25 mouse cellular contexts compared by ENCODE assay signal in the genomic region with DNA sequence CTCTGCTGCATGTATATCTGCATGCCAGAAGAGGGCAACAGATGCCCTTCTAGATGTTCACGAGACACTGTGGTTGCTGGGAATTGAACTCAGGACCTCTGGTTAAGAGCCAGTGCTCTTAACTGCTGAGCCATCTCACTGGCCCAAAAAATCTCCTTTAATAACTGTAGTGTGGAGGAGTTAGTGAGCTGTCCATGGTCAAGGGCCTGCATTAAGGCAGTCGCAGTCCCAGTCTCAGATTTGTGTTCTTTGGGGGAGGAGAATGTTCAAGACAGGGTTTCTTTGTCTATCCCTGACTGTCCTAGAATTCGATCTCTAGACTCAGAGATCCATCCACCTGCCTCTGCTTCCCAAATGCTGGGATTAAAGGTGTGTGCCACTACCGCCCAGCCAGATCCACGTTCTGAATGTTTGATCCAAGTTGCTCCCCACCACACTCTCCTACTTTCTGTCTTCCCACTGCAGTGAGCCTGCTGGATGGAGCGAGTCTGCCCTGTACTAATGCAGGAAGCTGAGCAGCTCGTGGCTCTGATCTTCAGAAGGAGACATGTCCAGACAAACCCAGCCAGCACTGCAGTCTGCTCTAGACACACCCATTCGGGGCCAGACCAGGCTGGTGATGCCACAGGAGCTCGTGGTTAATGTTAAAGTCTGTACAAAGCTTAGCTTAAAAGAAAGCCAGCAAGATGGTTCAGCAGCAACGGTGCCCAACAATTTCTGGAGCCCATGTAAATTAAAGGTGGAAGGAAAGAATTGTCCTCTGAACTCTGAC. TPM values are rescaled to one million over a fixed set of nuclear protein-coding genes. Genes with fewer than 3 reads are reported as not detected.
A peak's percentile ranks its signal among the peaks of the same experiment; 100 is the strongest.
DNase-seq lines count a peak whose midpoint lies in the region; ATAC-seq and TF ChIP-seq lines count a peak whose summit lies in the region.
"Had no signal": no experiment of that assay in that cellular context is flagged by ENCODE, and none has a peak within 500 bp of the region (broad histone marks: within the 10 kb centered on the region; RNA-seq: fewer than 3 reads in every experiment).

No protein-coding gene starts in this region.

- DNase-seq in kidney, adult 2 months = peak; percentile 38
- no peak for DNase-seq in kidney, adult 9 months
- peak; percentile 25 for DNase-seq in 3T3-L1 (ENCODE audit: low read depth, low spot score)
- DNase-seq in ES-E14 (ENCODE audit: low read depth, low spot score) = peak; percentile 47
- DNase-seq in frontal cortex, postnatal 10 days (ENCODE audit: low spot score in 2 of 2) = no peak
- no peak for DNase-seq in adrenal gland, adult 8-10 months
- DNase-seq: adrenal gland, postnatal 25 days; cerebellum, adult 11-12 months; cerebellum, postnatal 14 days; embryo, embryonic 11 days; gastrocnemius, postnatal 10 days; heart, adult 18-20 months; heart, postnatal 36 days; lung, postnatal 10 days; right cerebral cortex, postnatal 25 days; thymus, postnatal 14 days had no signal

- in situ Hi-C loops in ES-E14 (cut with MboI; ENCODE audit: low sequenced_read_pairs in 2 of 2, unreplicated experiment in 2 of 2) = no loop called here

- no peak overlapping the region for H3ac ChIP-seq in myocyte (ENCODE audit: control insufficient read depth, insufficient read length)

- H3K9ac ChIP-seq in ES-E14 (ENCODE audit: insufficient read depth, low read depth, low read length, poor library complexity, severe bottlenecking) = peak overlapping the region; percentile 58; the same call in 1 of the 2 replicates
- H3K9ac ChIP-seq: forebrain, embryonic 12.5 days; heart, embryonic 13.5 days; hindbrain, embryonic 15.5 days; limb, embryonic 15.5 days; midbrain, embryonic 15.5 days had no signal

- no peak for TF ChIP-seq CTCF in kidney, adult 2 months (conservative IDR thresholded peaks at IDR 0.05; ENCODE audit: insufficient read depth, insufficient read length, low read depth, low read length)

- H3K27ac ChIP-seq in kidney, adult 2 months (ENCODE audit: insufficient read depth, low read depth, low read length) = no peak overlapping the region
- H3K27ac ChIP-seq in ES-E14 (ENCODE audit: insufficient read depth, low read depth, low read length, poor library complexity, severe bottlenecking) = peak overlapping the region; percentile 85
- H3K27ac ChIP-seq: forebrain, embryonic 12.5 days; heart, embryonic 13.5 days; hindbrain, embryonic 15.5 days; kidney, postnatal 0 days; limb, embryonic 15.5 days; midbrain, embryonic 15.5 days had no signal

- no peak for TF ChIP-seq POLR2A in kidney, adult 2 months (IDR thresholded peaks at IDR 0.05; ENCODE audit: low read depth, low read length)
- no peak for TF ChIP-seq POLR2A in myocyte (IDR thresholded peaks at IDR 0.05; ENCODE audit: insufficient read length, low read depth)

- no peaks in the 10 kb centered on the region for H3K27me3 ChIP-seq in kidney, adult 2 months (replicated peaks; ENCODE audit: control insufficient read depth, insufficient read depth, low read length)
- H3K27me3 ChIP-seq in myocyte (ENCODE audit: control insufficient read depth, insufficient read depth, insufficient read length) = no peaks in the 10 kb centered on the region
- H3K27me3 ChIP-seq: forebrain, embryonic 12.5 days; heart, embryonic 13.5 days; hindbrain, embryonic 15.5 days; limb, embryonic 15.5 days; midbrain, embryonic 15.5 days had no signal

- peak overlapping the region; percentile 25 for H3K4me2 ChIP-seq in myocyte (ENCODE audit: low read depth)
- H3K4me2 ChIP-seq: forebrain, embryonic 12.5 days; heart, embryonic 13.5 days; hindbrain, embryonic 15.5 days; limb, embryonic 15.5 days; midbrain, embryonic 15.5 days had no signal

- H3K36me3 ChIP-seq in kidney, adult 2 months (ENCODE audit: control insufficient read depth, insufficient read depth, low read length) = no peaks in the 10 kb centered on the region
- no peaks in the 10 kb centered on the region for H3K36me3 ChIP-seq in ES-E14 (ENCODE audit: control insufficient read depth, insufficient read depth, low read length, poor library complexity, severe bottlenecking)
- H3K36me3 ChIP-seq in myocyte (ENCODE audit: control insufficient read depth, insufficient read depth) = no peaks in the 10 kb centered on the region
- H3K36me3 ChIP-seq: forebrain, embryonic 12.5 days; heart, embryonic 13.5 days; hindbrain, embryonic 15.5 days; limb, embryonic 15.5 days; midbrain, embryonic 15.5 days had no signal

- H3K4me1 ChIP-seq in kidney, adult 2 months (ENCODE audit: control insufficient read depth, insufficient read depth, low read length) = no peaks in the 10 kb centered on the region
- H3K4me1 ChIP-seq in ES-E14 (ENCODE audit: control insufficient read depth in 2 of 2, insufficient read depth in 2 of 2, low read length in 2 of 2, poor library complexity in 1 of 2) = peaks cover 3 to 13% of the 10 kb centered on the region in 2 experiments; a peak in 2 of 4 replicates
- H3K4me1 ChIP-seq: forebrain, embryonic 12.5 days; heart, embryonic 13.5 days; hindbrain, embryonic 15.5 days; limb, embryonic 15.5 days; midbrain, embryonic 15.5 days had no signal

- H3K9me3 ChIP-seq in ES-E14 (ENCODE audit: control insufficient read depth, insufficient read depth, low read depth, low read length) = no peaks in the 10 kb centered on the region
- H3K9me3 ChIP-seq: forebrain, embryonic 12.5 days; heart, embryonic 13.5 days; hindbrain, embryonic 15.5 days; limb, embryonic 15.5 days; midbrain, embryonic 15.5 days had no signal

- ATAC-seq in monocyte, adult 5-6 weeks (replicated peaks; ENCODE audit: insufficient number of reproducible peaks, low FRiP score, low TSS enrichment, poor library complexity, severe bottlenecking) = no peak
- ATAC-seq: intestine, embryonic 16.5 days; midbrain, embryonic 15.5 days had no signal

- 73% methylated on average over 10 of the region's 10 CpGs for WGBS in kidney, adult 2 months

- H3K4me3 ChIP-seq in kidney, adult 2 months (ENCODE audit: insufficient read depth, low read depth, low read length) = no peak overlapping the region
- no peak overlapping the region for H3K4me3 ChIP-seq in ES-E14 (ENCODE audit: insufficient read depth in 1 of 2, low read depth in 1 of 2, low read length in 2 of 2, poor library complexity in 1 of 2, severe bottlenecking in 1 of 2)
- no peak overlapping the region for H3K4me3 ChIP-seq in myocyte
- H3K4me3 ChIP-seq: forebrain, embryonic 12.5 days; heart, embryonic 13.5 days; hindbrain, embryonic 15.5 days; limb, embryonic 15.5 days; midbrain, embryonic 15.5 days had no signal

- H3K79me2 ChIP-seq in myocyte (ENCODE audit: control insufficient read depth, insufficient read depth) = no peaks in the 10 kb centered on the region

TF ChIP-seq in ES-E14, 5 proteins besides CTCF, POLR2A, EP300 and RAD21:
- TF ChIP-seq ZC3H11A (IDR thresholded peaks at IDR 0.05; ENCODE audit: borderline replicate concordance, low read depth, low read length) (no peak), CHD2 (IDR thresholded peaks at IDR 0.05; ENCODE audit: low read depth, low read length) (no peak), HCFC1 (IDR thresholded peaks at IDR 0.05; ENCODE audit: borderline replicate concordance, insufficient read depth, low read length) (no peak), MAFK (IDR thresholded peaks at IDR 0.05; ENCODE audit: insufficient read depth, low read depth, low read length) (no peak), ZNF384 (IDR thresholded peaks at IDR 0.05; ENCODE audit: low read depth, low read length) (no peak)

TF ChIP-seq in myocyte, 11 proteins besides CTCF, POLR2A, EP300 and RAD21:
- no peak for TF ChIP-seq TCF12 (IDR thresholded peaks at IDR 0.05; ENCODE audit: insufficient read depth, poor library complexity, severe bottlenecking)
- no peak for TF ChIP-seq MAX (IDR thresholded peaks at IDR 0.05; ENCODE audit: low read depth)
- TF ChIP-seq USF1 (IDR thresholded peaks at IDR 0.05; ENCODE audit: low read depth) = no peak
- no peak for TF ChIP-seq MYOD1 (IDR thresholded peaks at IDR 0.05; ENCODE audit: control insufficient read depth in 1 of 3, insufficient read length in 2 of 3, low read depth in 2 of 3)
- no peak for TF ChIP-seq POLR2AphosphoS2 (IDR thresholded peaks at IDR 0.05; ENCODE audit: insufficient read length, low read depth)
- no peak for TF ChIP-seq REST (IDR thresholded peaks at IDR 0.05; ENCODE audit: insufficient read depth, insufficient read length)
- TF ChIP-seq CEBPB (IDR thresholded peaks at IDR 0.05; ENCODE audit: insufficient read depth, poor library complexity, severe bottlenecking) = no peak
- no peak for TF ChIP-seq TCF3 (IDR thresholded peaks at IDR 0.05; ENCODE audit: insufficient read length, low read depth)
- no peak for TF ChIP-seq MYOG (IDR thresholded peaks at IDR 0.05; ENCODE audit: control insufficient read depth in 1 of 3, insufficient read depth in 1 of 3, insufficient read length in 2 of 3, low read depth in 2 of 3)
- no peak for TF ChIP-seq SRF (IDR thresholded peaks at IDR 0.05; ENCODE audit: control insufficient read depth, insufficient read length, low read depth)
- TF ChIP-seq E2F4 (IDR thresholded peaks at IDR 0.05; ENCODE audit: insufficient read depth) = no peak

RNA-seq across cellular contexts. Expression of a gene that starts 17.5 kb away (rescaled TPM):
- polyA plus RNA-seq in kidney, adult 2 months (2012; rRNA removed) = 6.7 and 7.4 TPM in 2 replicates
- 9.6 and 19.3 TPM in 2 replicates for total RNA-seq in ES-E14 (2012; rRNA removed)
- 13.7 TPM for polyA plus RNA-seq in myocyte (2012; fragmentation: generic; extraction: Trizol)
- 10 to 100 TPM; 21.2 to 31.2 (median 27.3) TPM for total RNA-seq in adrenal gland, adult 8-10 months (2022)
- 21.6 to 42.4 TPM (median 28.2 TPM) in 3 replicates for total RNA-seq in monocyte, adult 5-6 weeks (2017)

RNA-seq across cellular contexts. Expression of a gene that starts 48.9 kb away (rescaled TPM):
- 31.0 and 50.5 TPM in 2 replicates for polyA plus RNA-seq in kidney, adult 2 months (2012; rRNA removed)
- 16.2 and 16.7 TPM in 2 replicates for total RNA-seq in ES-E14 (2012; rRNA removed)
- polyA plus RNA-seq in myocyte (2012; fragmentation: generic; extraction: Trizol) = 40.4 TPM
- 10 to 100 TPM; 58.2 to 83.0 (median 73.1) TPM for total RNA-seq in adrenal gland, adult 8-10 months (2022)
- 50.7 to 64.4 TPM (median 56.7 TPM) in 3 replicates for total RNA-seq in monocyte, adult 5-6 weeks (2017)

Comparison
In these comparisons a context has a peak if more than half of its experiments do, and no peak if none do; other contexts are left out.
1. DNase-seq: peak in kidney, adult 2 months (single experiment), 3T3-L1 (single experiment) and ES-E14 (single experiment); none in kidney, adult 9 months (single experiment), frontal cortex, postnatal 10 days (0 of 2) and adrenal gland, adult 8-10 months (single experiment).